Mouse (Mus musculus) hindbrain, embryonic 10.5 days (tissue): ENCODE measurements around the gene Agpat2. TPM values are rescaled to one million over a fixed set of nuclear protein-coding genes. Genes with fewer than 3 reads are reported as not detected.

ENCODE experiments used
- DNase-seq: peaks from one replicate; pipeline ENCODE4 v3.0.0-alpha.2; 2017; ENCODE audit warnings: low spot score
- H3K27ac ChIP-seq: fragments of 300-500 bp; sonication (generic); 2 replicates; pipeline ENCODE4 v1.5.1; 2016; ENCODE audit warnings: mild to moderate bottlenecking, moderate library complexity
- H3K27me3 ChIP-seq: fragments of 300-500 bp; sonication (generic); 2 replicates; pipeline ENCODE4 v1.6.1; 2016; ENCODE audit warnings: mild to moderate bottlenecking; ENCODE audit not compliant: poor library complexity, insufficient read depth, severe bottlenecking
- H3K36me3 ChIP-seq: fragments of 300-500 bp; sonication (generic); 2 replicates; pipeline ENCODE4 v1.6.1; 2016; ENCODE audit warnings: mild to moderate bottlenecking, moderate library complexity
- H3K4me1 ChIP-seq: fragments of 300-500 bp; sonication (generic); replicated peaks from 2 replicates; pipeline ENCODE4 v1.6.1; 2016; ENCODE audit warnings: mild to moderate bottlenecking
- H3K4me3 ChIP-seq: fragments of 300-500 bp; sonication (generic); 2 replicates; pipeline ENCODE4 v1.5.1; 2016; ENCODE audit warnings: mild to moderate bottlenecking, moderate library complexity
- H3K9me3 ChIP-seq: fragments of 300-500 bp; sonication (generic); 2 replicates; pipeline ENCODE4 v1.6.1; 2016; ENCODE audit warnings: mild to moderate bottlenecking, moderate library complexity
- WGBS: fragments of 180-500 bp; shearing (Covaris S2); methylation state at CpG from one replicate; pipeline ENCODE4 v1.1.7; 2016; 5-methylcytosine and 5-hydroxymethylcytosine counted together
- polyA plus RNA-seq: library from polyadenylated mRNA; unstranded; fragments of >200 nt; fragmentation: Nextera tagmentation; extraction: Ambion mirVana; gene quantifications from 2 replicates; pipeline ENCODE4 v1.2.1, GENCODE M21; 2016

Gene Agpat2
- polyA plus RNA-seq, 1 experiment from 2014 or later = 12.3 TPM

- Histone ChIP-seq H3K9me3 (no peaks in the 10 kb centered on the region), H3K27me3 (peaks cover 4% of the 10 kb centered on the region; the same call in 1 of the 2 replicates), H3K4me3 (no peak overlapping the region), H3K27ac (no peak overlapping the region), H3K36me3 (no peaks in the 10 kb centered on the region), H3K4me1 (peaks cover 38% of the 10 kb centered on the region)
- WGBS = 95% methylated on average over 7 of the region's 7 CpGs
- DNase-seq = no peak
Measured at GRCm38 (mm10) chr2:26590282-26590681, 13.9 kb downstream of the Agpat2 start.

GRCm38 (mm10) chr2:26589284-26589683, 14.9 kb downstream of the Agpat2 start:
- H3K27me3 ChIP-seq = peaks cover 5% of the 10 kb centered on the region; the same call in 1 of the 2 replicates
- no peak for DNase-seq
- no peaks in the 10 kb centered on the region for H3K9me3 ChIP-seq
- H3K4me1 ChIP-seq = peaks cover 38% of the 10 kb centered on the region
- H3K27ac ChIP-seq = peak overlapping the region; percentile 36
- H3K36me3 ChIP-seq = no peaks in the 10 kb centered on the region
- 91% methylated on average over 10 of the region's 10 CpGs for WGBS
- no peak overlapping the region for H3K4me3 ChIP-seq

GRCm38 (mm10) chr2:26588573-26588972, 15.6 kb downstream of the Agpat2 start:
- 33% methylated on average over 4 of the region's 4 CpGs for WGBS
- peak overlapping the region; percentile 36 for H3K27ac ChIP-seq

GRCm38 (mm10) chr2:26587044-26587405, 17.2 kb downstream of the Agpat2 start:
- Histone ChIP-seq H3K27me3 (peaks cover 5% of the 10 kb centered on the region; the same call in 1 of the 2 replicates), H3K36me3 (no peaks in the 10 kb centered on the region), H3K9me3 (no peaks in the 10 kb centered on the region), H3K4me1 (peaks cover 48% of the 10 kb centered on the region), H3K4me3 (peak overlapping the region; percentile 67), H3K27ac (peak overlapping the region; percentile 90)
- DNase-seq = no peak
- 5% methylated on average over 11 of the region's 11 CpGs for WGBS

More at GRCm38 (mm10) chr2:26588573-26588972, 15.6 kb downstream of the Agpat2 start:
- no peak for DNase-seq
- H3K9me3 ChIP-seq = no peaks in the 10 kb centered on the region
- no peak overlapping the region for H3K4me3 ChIP-seq
- no peaks in the 10 kb centered on the region for H3K36me3 ChIP-seq
- peaks cover 5% of the 10 kb centered on the region; the same call in 1 of the 2 replicates for H3K27me3 ChIP-seq
- H3K4me1 ChIP-seq = peaks cover 45% of the 10 kb centered on the region

- H3K27ac ChIP-seq = peak within 1 kb of the TSS; percentile 90
- peaks cover 5% of the 10 kb centered on the region; the same call in 1 of the 2 replicates for H3K27me3 ChIP-seq
- WGBS = 1% methylated on average over 65 of the region's 65 CpGs
- no peaks in the 10 kb centered on the region for H3K36me3 ChIP-seq
- DNase-seq = peak; percentile 86
- peaks cover 46% of the 10 kb centered on the region for H3K4me1 ChIP-seq
- peak within 1 kb of the TSS; percentile 67 for H3K4me3 ChIP-seq
- no peaks in the 10 kb centered on the region for H3K9me3 ChIP-seq
Measured at GRCm38 (mm10) chr2:26586294-26587043, 17.7 kb downstream of the Agpat2 start, which contains the start of gene Gm20532. Gm20532 (plus strand) TSS chr2:26586639.

GRCm38 (mm10) chr2:26585713-26586112, 18.5 kb downstream of the Agpat2 start:
- H3K27me3 ChIP-seq = peaks cover 5% of the 10 kb centered on the region; the same call in 1 of the 2 replicates
- no peaks in the 10 kb centered on the region for H3K9me3 ChIP-seq
- H3K4me1 ChIP-seq = peaks cover 44% of the 10 kb centered on the region
- no peaks in the 10 kb centered on the region for H3K36me3 ChIP-seq
- peak overlapping the region; percentile 66; the same call in 1 of the 2 replicates for H3K27ac ChIP-seq
- no peak for DNase-seq
- WGBS = 66% methylated on average over 6 of the region's 6 CpGs
- peak overlapping the region; percentile 67 for H3K4me3 ChIP-seq

GRCm38 (mm10) chr2:26583640-26584039, 20.6 kb downstream of the Agpat2 start:
- Histone ChIP-seq H3K4me1 (peaks cover 42% of the 10 kb centered on the region), H3K36me3 (no peaks in the 10 kb centered on the region), H3K4me3 (peak overlapping the region; percentile 36; the same call in 1 of the 2 replicates), H3K27ac (peak overlapping the region; percentile 69), H3K27me3 (peaks cover 5% of the 10 kb centered on the region; the same call in 1 of the 2 replicates), H3K9me3 (no peaks in the 10 kb centered on the region)
- 71% methylated on average over 11 of the region's 11 CpGs for WGBS
- DNase-seq = no peak

- 82% methylated on average over 7 of the region's 7 CpGs for WGBS
- DNase-seq = no peak
- Histone ChIP-seq H3K27ac (peak overlapping the region; percentile 69; the same call in 1 of the 2 replicates), H3K4me3 (no peak overlapping the region), H3K9me3 (no peaks in the 10 kb centered on the region), H3K4me1 (peaks cover 42% of the 10 kb centered on the region), H3K36me3 (no peaks in the 10 kb centered on the region), H3K27me3 (peaks cover 5% of the 10 kb centered on the region; the same call in 1 of the 2 replicates)
Measured at GRCm38 (mm10) chr2:26582741-26583140, 21.5 kb downstream of the Agpat2 start.

GRCm38 (mm10) chr2:26582203-26582602, 22.0 kb downstream of the Agpat2 start:
- no peaks in the 10 kb centered on the region for H3K9me3 ChIP-seq
- H3K36me3 ChIP-seq = no peaks in the 10 kb centered on the region
- H3K4me1 ChIP-seq = peaks cover 42% of the 10 kb centered on the region
- WGBS = 56% methylated on average over 2 of the region's 2 CpGs
- H3K4me3 ChIP-seq = no peak overlapping the region
- H3K27ac ChIP-seq = no peak overlapping the region
- H3K27me3 ChIP-seq = peaks cover 5% of the 10 kb centered on the region; the same call in 1 of the 2 replicates
- DNase-seq = no peak

GRCm38 (mm10) chr2:26580751-26581150, 23.5 kb downstream of the Agpat2 start:
- WGBS = 93% methylated on average over 5 of the region's 5 CpGs

GRCm38 (mm10) chr2:26579714-26580113, 24.5 kb downstream of the Agpat2 start, which contains the start of gene Egfl7:
Egfl7 (plus strand) TSS chr2:26580014.
- no peak within 1 kb of the TSS for H3K4me3 ChIP-seq
- peak within 1 kb of the TSS; percentile 82 for H3K27ac ChIP-seq
- no peak for DNase-seq
- H3K27me3 ChIP-seq = no peaks in the 10 kb centered on the region
- WGBS = 97% methylated on average over 1 of the region's 1 CpGs
- H3K4me1 ChIP-seq = peaks cover 54% of the 10 kb centered on the region
- H3K36me3 ChIP-seq = no peaks in the 10 kb centered on the region
- H3K9me3 ChIP-seq = no peaks in the 10 kb centered on the region

More at GRCm38 (mm10) chr2:26580751-26581150, 23.5 kb downstream of the Agpat2 start:
- Histone ChIP-seq H3K4me1 (peaks cover 44% of the 10 kb centered on the region), H3K36me3 (no peaks in the 10 kb centered on the region), H3K27me3 (peaks cover 5% of the 10 kb centered on the region; the same call in 1 of the 2 replicates), H3K4me3 (no peak overlapping the region), H3K9me3 (no peaks in the 10 kb centered on the region), H3K27ac (no peak overlapping the region; the same call in 1 of the 2 replicates)
- no peak for DNase-seq

- DNase-seq = no peak
- WGBS = 48% methylated on average over 6 of the region's 6 CpGs
- Histone ChIP-seq H3K9me3 (no peaks in the 10 kb centered on the region), H3K27me3 (no peaks in the 10 kb centered on the region), H3K27ac (peak overlapping the region; percentile 82), H3K4me1 (peaks cover 59% of the 10 kb centered on the region), H3K4me3 (no peak overlapping the region), H3K36me3 (no peaks in the 10 kb centered on the region)
Measured at GRCm38 (mm10) chr2:26578369-26578768, 25.8 kb downstream of the Agpat2 start.

- peak overlapping the region; percentile 79 for H3K27ac ChIP-seq
- peaks cover 73% of the 10 kb centered on the region for H3K4me1 ChIP-seq
Measured at GRCm38 (mm10) chr2:26576462-26576861, 27.8 kb downstream of the Agpat2 start.

More at GRCm38 (mm10) chr2:26576462-26576861, 27.8 kb downstream of the Agpat2 start:
- Histone ChIP-seq H3K9me3 (no peaks in the 10 kb centered on the region), H3K36me3 (no peaks in the 10 kb centered on the region), H3K27me3 (no peaks in the 10 kb centered on the region), H3K4me3 (no peak overlapping the region)
- WGBS = 51% methylated on average over 4 of the region's 4 CpGs
- no peak for DNase-seq
